Mouse (Mus musculus) thymus, postnatal 36 days (tissue): ENCODE results near the gene Iqch.
A peak's percentile ranks its signal among the peaks of the same experiment; 100 is the strongest.
"Not testable (repeated sequence)": the region's sequence is repeated elsewhere in the genome, so short reads cannot be mapped to it uniquely, and the experiment has no call there.

Experiments used
- DNase-seq, 2 experiments: peaks; one replicate each; pipeline ENCODE4 v3.0.0; 2022; ENCODE audit warnings: mixed read lengths in 2 of 2

Gene Iqch

GRCm38 (mm10) chr9:63556316-63556715 lies 46.0 kb downstream of the Iqch start:
- no peak for DNase-seq

- DNase-seq = peak; percentile 11 to 29
Measured at GRCm38 (mm10) chr9:63555460-63555990, 46.8 kb downstream of the Iqch start.

GRCm38 (mm10) chr9:63553628-63554027 lies 48.7 kb downstream of the Iqch start:
- DNase-seq = no peak

GRCm38 (mm10) chr9:63550701-63551100 lies 51.6 kb downstream of the Iqch start:
- not testable (repeated sequence) for DNase-seq

GRCm38 (mm10) chr9:63548966-63549365 lies 53.3 kb downstream of the Iqch start:
- DNase-seq = no peak

GRCm38 (mm10) chr9:63541926-63542325 lies 60.4 kb downstream of the Iqch start:
- no peak for DNase-seq

- DNase-seq = no peak
Measured at GRCm38 (mm10) chr9:63541301-63541700, 61.0 kb downstream of the Iqch start.

- no peak for DNase-seq
Measured at GRCm38 (mm10) chr9:63537489-63537888, 64.8 kb downstream of the Iqch start.

GRCm38 (mm10) chr9:63535042-63535441 lies 67.3 kb downstream of the Iqch start:
- no peak for DNase-seq

- DNase-seq = no peak
Measured at GRCm38 (mm10) chr9:63534371-63534780, 67.9 kb downstream of the Iqch start.

- no peak for DNase-seq
Measured at GRCm38 (mm10) chr9:63532966-63533711, 69.2 kb downstream of the Iqch start.

GRCm38 (mm10) chr9:63523937-63524253 lies 78.4 kb downstream of the Iqch start:
- DNase-seq = no peak

GRCm38 (mm10) chr9:63523251-63523936 lies 78.9 kb downstream of the Iqch start:
- no peak for DNase-seq

- DNase-seq = peak; percentile 30 to 39
Measured at GRCm38 (mm10) chr9:63512851-63513250, 89.4 kb downstream of the Iqch start.

- DNase-seq = no peak
Measured at GRCm38 (mm10) chr9:63511034-63511433, 91.3 kb downstream of the Iqch start.

GRCm38 (mm10) chr9:63507110-63507509 lies 95.2 kb downstream of the Iqch start:
- DNase-seq = peak; percentile 57 to 69

GRCm38 (mm10) chr9:63503890-63504289 lies 98.4 kb downstream of the Iqch start:
- DNase-seq = peak; percentile 49 to 78

- no peak for DNase-seq
Measured at GRCm38 (mm10) chr9:63501516-63501915, 100.8 kb downstream of the Iqch start.

GRCm38 (mm10) chr9:63499912-63500311 lies 102.4 kb downstream of the Iqch start:
- no peak for DNase-seq

GRCm38 (mm10) chr9:63495786-63496185 lies 106.5 kb downstream of the Iqch start:
- DNase-seq = no peak

GRCm38 (mm10) chr9:63493746-63494145 lies 108.5 kb downstream of the Iqch start:
- DNase-seq = no peak

GRCm38 (mm10) chr9:63492291-63492690 lies 110.0 kb downstream of the Iqch start:
- DNase-seq = peak in 1 of 2 experiments; percentile 36

- DNase-seq = no peak
Measured at GRCm38 (mm10) chr9:63490521-63491307, 111.6 kb downstream of the Iqch start.
